Mouse (Mus musculus): Measurements from ENCODE around the gene Cfb. TPM values are rescaled to one million over a fixed set of nuclear protein-coding genes. Genes with fewer than 3 reads are reported as not detected.
A peak's percentile ranks its signal among the peaks of the same experiment; 100 is the strongest.
"Not testable (repeated sequence)": the region's sequence is repeated elsewhere in the genome, so short reads cannot be mapped to it uniquely, and the experiment has no call there.

Gene Cfb
- 1 to 10 TPM; 1.9 to 4.1 TPM for total RNA-seq (2021)
- long read RNA-seq, experiment 1, partial matches to known transcripts: 0 of 1 reads
- long read RNA-seq, experiment 1, other reads (novel, unspliced or antisense): 0 of 1 reads
- long read RNA-seq, experiment 2, transcript Cfb-202 (18 exons, 2,751 nt): major isoform, 7 of 7 reads
- long read RNA-seq, experiment 2, partial matches to known transcripts: 0 of 7 reads
- long read RNA-seq, experiment 2, other reads (novel, unspliced or antisense): 0 of 7 reads

DNA sequence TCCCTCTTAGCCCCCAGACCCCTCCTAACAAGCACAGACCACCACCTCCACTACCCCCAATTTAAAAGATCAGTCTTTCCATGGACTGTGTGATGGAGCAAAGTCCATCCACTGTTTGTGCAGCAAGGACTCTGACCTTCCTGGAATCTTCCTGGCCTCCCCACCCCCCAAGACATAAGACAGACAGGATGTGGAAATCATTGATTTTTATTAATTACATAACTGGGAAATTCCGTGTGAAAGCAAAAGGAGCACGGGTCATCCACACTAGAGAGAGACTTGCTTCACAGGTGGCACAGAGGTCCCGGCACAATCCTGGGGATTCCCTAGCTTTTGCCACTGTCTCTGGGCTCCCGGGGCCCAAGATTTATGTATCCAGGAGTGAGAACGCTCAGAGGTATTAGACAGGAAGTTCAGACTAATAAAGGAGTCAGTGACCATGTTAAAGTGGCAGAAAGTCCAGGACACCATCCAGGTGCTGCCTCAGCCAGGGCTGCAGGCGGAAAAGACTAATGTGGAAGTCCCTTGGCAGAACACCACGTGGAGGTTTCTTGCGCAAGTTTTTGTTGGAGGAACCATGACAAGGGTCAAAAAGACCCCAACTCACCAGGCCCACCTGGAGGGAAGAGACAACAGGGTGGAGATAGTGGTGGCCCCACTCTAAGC lies at the start of gene Cfb:
TSS of gene Cfb (minus strand) at position 103 of the 666 bp plus-strand sequence.
- no peak for DNase-seq

DNA sequence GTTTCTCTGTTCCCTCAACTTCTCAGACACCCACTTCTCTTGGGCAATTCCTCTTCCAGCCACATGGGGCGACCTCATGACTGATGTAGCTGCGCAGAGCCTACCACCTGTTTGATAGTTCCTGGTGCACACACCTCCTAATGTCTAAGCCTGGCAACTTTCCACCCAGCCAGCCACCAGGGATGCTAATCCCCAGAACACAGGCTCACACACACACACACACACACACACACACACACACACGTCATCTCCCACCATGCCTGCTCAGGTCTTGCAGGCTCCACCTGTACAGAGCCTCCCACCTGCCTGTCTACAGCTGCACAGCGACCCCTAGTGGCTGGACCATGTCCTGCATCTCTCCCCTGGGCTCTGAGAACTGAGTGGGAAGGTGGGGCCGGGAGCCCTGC lies 49.6 kb upstream of the Cfb start:
- peak; percentile 81 for DNase-seq

DNA sequence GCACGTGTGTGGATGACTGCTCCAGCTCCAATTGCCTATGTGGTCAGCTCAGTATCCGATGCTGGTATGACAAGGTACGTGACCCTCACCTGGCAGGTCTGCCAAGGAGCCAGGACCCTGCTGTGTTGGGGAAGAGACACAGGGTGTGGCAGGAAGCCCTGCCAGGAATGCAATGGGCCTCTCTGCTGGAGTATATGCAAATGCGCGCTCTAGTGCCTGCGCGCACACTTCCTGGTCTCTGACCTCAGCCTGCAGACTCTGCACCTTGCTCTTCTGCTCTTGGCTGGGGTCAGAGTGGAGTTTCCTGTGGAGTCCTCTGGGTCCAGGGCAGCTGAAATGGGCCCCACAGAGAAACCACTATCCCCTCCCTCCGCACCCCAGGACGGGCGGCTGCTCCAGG lies 48.7 kb upstream of the Cfb start:
- DNase-seq: no peak

DNA sequence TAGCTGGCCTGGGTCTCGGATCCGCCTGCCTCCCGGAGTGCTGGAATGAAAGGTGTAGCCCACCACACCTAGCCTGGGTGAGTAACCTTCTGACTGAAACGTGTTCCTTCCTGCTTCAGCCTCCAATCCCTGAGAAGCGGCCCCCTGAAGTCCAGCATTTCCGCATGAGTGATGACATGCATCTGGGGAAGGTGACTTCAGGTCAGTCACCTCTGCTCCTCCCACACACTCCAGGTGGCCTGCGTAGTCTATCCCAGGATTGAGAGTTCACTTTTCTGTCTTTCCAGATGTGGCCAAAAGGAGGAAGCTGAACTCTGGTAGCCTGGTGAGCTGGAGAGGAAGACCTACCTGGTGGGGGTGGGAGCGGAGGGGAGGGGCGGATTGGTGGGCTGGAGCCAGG lies 40.6 kb upstream of the Cfb start:
- DNase-seq: no peak

DNA sequence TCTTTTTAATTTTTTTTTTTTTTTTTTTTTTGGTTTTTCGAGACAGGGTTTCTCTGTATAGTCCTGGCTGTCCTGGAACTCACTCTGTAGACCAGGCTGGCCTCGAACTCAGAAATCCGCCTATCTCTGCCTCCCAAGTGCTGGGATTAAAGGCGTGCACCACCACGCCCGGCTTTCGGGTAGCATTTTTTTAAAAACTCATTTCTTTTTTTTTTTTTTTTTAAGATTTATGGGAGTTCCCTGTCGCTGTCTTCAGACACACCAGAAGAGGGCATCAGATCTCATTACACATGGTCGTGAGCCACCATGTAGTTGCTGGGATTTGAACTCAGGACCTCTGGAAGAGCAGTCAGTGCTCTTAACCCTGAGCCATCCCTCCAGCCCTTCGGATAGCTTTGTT lies 39.6 kb upstream of the Cfb start:
- not testable (repeated sequence) for DNase-seq

DNA sequence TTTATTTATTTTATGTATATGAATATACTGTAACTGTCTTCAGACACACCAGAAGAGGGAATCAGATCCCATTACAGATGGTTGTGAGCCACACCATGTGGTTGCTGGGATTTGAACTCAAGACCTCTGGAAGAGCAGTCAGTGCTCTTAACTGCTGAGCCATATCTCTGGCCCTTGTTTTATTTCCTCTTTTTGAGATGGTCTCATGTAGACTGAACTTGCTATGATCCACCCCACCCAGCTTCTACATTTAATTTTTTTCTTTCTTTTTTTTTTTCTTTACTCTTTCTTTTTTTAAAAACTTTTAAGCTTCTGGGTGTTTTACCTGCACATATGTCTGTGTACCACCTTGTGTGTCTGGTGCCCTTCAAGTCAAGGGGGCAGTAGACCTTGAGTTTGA lies 38.5 kb upstream of the Cfb start:
- DNase-seq: not testable (repeated sequence)

DNA sequence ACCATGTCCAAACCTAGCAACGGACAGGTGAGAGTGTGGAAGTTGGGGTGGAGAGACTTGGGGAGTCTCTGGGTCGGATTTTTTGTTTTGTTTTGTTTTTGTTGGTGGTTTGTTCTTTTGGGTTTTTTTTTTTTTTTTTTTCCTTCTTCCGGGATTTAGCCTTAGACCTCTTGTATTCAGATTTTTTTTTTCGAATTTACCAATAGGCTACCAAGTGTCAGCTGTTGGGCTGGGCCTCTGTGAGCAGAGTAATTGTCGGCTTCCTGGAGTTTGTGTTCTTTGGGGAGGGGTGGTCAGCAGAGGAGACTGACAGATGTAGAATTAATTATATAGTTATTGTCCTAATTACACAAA lies 37.5 kb upstream of the Cfb start:
- DNase-seq: no peak

DNA sequence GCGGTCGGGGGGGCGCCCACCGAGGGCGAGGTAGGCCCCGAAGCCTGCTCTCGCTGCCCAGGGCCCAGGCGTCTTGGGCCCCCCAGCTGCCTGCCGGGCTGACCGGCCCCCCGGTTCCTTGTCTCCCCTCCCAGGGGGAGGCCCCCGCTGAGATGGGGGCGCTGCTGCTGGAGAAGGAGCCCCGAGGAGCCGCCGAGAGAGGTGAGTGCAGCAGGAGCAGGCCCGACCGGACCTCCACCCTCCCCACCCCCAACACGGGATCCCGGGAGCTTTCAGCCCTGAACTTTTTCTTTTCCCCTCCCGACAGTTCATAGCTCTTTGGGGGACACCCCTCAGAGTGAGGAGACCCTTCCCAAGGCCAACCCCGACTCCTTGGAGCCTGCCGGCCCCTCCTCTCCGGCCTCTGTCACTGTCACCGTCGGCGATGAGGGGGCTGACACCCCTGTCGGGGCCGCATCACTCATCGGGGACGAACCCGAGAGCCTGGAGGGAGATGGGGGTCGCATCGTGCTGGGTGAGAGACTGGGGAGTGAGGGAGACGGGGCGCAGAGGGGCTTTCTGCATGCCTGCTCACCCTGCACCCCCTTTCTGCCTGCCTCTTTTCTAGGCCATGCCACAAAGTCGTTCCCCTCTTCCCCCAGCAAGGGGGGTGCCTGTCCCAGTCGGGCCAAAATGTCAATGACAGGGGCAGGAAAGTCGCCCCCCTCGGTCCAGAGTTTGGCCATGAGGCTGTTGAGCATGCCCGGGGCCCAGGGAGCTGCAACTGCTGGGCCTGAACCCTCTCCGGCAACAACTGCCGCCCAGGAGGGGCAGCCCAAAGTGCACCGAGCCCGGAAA lies 37.0 kb upstream of the Cfb start:
- peak; percentile 45 for DNase-seq

DNA sequence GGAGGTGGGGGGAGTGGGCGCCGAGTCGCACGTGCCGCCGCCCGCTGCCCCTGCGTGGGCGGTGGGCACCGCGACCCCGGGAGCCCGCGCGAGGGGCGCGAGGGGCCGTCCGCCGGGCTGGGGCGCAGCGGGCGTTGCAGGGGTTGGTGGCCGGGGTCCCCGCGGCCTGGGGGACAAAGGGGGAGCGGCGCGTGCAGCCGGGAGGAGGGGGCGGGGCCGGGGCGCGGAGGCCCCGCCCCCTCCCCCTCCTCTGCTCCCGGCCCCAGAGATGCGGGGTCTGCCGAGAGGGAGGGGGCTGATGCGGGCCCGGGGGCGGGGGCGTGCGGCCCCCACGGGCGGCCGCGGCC lies 36.4 kb upstream of the Cfb start:
- peak; percentile 38 for DNase-seq

DNA sequence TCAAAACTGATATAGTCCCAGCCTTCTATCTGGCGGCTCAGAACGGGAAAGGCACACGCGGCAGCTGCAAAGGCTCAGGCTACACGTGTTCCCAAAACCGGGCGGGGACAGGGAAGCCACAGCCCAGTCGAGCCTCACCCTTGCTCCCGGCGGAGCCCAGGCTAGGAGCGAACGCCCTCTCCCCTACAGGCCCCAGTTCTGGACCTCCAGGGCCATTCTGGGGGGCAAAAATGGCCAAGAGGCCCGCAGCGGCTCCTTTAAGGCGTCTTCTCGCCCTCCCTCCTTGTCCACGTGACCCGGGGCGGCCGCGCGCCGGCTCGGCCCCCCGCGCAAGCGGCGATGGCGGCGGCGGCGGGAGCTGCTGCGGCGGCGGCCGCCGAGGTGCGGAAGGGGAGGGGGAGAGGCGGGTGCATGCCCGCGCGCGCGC lies 35.9 kb upstream of the Cfb start, which contains the start of the genes C2 and Ehmt2:
TSS of gene C2 (minus strand) at position 106 of the 427 bp plus-strand sequence.
TSS of gene Ehmt2 (plus strand) at position 310 of the 427 bp plus-strand sequence.
- DNase-seq: peak; percentile 80

DNA sequence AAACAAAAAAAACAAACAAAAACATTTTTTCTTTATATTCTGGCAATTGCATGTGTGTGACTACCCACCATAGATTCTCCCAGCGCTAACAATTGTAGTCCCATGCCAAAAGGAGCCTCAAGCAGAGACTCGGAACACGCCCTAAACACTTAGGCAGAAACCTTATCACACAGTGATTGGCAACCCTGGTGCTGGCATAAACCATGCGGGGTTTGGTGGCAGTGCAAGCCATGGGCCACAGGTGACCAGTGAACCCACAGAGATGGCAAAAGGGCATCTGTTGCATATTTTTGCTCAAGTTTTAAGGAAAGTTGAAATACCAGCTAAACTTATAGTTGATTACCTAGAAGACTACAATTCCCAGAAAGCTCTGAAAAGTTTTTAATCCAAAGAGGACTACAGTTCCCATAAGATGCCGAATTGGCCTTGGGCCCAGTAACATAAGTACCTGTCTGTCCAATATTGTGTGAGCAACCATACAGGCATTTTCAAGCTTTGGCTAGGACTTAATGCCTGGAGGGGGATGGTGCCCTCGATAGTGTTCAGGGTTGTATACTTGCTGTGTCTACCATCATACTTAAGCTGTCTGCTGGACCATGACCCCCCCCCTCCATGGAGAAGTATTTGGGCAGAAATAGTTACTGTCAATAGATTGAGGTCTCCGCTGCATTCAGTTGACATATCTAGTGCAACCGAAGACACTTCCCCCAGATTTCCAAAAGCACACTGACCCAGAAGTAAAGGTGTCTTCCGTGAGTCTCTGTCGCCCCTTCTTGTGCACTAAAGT lies 35.2 kb upstream of the Cfb start:
- DNase-seq: no peak

DNA sequence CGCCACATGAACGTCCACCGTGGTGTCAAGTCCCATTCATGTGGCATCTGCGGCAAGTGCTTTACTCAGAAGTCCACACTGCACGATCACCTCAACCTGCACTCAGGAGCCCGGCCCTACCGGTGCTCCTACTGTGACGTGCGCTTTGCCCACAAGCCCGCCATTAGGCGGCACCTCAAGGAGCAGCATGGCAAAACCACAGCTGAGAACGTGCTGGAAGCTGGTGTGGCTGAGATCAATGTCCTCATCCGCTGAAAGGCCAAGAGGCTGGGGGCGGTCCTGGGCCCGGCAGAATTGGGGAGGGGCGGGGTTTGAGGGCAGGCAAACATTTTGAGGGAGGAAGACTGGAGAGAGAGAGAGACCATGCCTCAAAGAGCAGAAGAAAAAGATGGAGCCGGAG lies 34.0 kb upstream of the Cfb start:
- DNase-seq: no peak

DNA sequence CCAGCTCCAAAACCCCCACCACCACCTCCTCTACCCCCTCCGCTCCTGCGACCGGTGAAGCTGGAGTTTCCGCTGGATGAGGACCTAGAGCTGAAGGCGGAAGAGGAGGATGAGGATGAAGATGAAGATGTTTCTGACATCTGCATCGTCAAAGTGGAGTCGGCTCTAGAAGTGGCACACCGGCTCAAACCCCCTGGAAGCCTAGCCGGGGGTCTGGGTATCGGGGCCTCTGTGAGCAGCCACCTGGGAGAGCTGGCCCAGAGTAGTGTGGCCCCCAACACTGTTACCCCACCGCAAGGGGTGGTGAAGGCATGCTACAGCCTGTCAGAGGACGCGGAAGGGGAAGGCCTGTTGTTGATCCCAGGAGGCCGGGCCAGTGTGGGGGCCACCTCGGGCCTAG lies 33.4 kb upstream of the Cfb start:
- no peak for DNase-seq

DNA sequence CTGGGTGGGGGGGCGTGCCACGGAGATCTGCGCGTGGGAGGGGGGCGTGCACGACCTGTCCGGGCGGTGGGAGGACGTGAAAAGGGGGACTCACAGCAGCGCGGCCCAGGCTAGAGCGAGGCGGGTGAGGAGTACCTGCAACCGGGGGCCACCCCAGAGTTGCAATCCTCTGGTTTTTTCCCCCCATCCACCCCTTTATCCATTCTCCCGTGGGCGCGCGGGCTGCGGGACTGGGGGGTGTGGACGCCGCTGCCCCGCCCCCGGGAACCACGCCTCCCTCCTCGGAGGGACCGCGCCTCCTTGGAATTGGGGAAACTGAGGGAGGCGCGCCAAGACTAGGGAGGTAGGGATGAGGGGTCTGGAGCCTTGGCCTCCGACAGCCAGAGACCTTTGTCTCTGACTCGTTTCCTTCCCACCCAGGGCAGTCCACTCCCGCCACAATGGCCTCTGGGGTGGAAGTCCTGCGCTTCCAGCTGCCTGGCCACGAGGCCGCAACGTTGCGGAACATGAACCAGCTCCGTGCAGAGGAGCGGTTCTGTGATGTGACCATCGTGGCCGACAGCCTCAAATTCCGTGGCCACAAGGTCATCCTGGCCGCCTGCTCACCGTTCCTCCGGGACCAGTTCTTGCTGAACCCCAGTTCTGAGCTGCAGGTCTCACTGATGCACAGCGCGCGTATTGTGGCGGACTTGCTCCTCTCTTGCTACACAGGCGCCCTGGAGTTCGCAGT lies 32.6 kb upstream of the Cfb start:
- DNase-seq: peak; percentile 70

DNA sequence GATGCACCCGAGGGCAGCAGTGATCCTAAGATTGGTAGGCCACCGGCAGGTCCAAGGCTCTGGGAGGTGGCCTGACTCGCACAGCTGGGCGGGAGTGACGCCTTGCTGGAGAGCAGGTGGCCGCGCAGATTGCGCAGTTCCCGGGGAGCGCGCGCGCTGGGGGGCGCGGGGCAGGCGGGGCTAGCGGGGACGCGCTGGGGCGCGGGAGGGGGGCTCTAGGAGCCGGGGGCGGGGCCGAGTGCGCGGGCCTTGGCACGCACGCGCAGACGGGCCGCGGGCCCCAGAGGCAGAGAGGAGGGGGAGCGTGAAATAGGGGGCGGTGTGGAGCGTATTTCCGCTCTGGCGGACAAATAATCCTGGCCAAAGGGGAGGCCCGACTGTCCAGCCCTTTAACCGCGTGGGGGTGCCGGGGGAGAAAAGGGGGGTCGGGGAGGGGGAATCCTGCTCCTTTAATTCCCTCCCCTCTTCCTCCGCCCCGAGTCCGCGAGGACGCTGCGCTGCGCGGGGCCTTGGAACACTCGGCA lies 31.8 kb upstream of the Cfb start:
- DNase-seq: peak; percentile 96

DNA sequence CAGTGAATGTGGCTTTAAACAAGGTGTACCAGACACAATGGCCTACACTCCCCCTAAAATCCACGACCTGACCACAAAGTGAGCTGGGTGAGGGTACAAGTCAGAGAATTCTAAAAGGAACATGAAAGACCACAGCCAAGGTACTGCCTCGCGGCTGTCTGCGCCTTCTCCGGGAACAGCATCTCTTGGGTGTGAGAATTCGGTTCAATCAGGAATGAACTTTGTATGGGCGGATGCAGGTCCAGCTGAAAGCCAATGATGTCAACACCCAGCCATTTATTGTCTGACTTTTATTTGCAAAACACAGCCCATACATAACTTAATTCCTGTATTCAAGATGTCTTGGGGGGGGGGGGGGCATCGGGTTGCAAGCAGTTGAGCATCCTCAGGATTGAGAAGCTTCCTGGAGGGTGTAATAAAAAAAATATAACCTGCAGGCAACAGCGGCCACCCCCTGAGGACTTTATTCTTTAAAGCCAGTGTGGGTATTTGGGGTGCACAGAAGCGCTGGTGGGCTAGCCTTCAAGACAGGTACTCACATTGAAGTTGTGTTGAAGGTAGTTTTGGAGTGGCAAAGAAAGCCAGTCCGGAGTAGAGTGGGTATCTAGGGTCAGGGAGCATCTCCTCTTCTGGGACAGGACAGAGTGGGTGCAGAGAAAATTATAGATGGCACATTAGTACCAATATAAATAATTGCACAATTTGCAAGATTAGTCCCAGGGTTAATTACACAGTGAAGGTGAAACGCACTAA lies 30.9 kb upstream of the Cfb start:
- no peak for DNase-seq

DNA sequence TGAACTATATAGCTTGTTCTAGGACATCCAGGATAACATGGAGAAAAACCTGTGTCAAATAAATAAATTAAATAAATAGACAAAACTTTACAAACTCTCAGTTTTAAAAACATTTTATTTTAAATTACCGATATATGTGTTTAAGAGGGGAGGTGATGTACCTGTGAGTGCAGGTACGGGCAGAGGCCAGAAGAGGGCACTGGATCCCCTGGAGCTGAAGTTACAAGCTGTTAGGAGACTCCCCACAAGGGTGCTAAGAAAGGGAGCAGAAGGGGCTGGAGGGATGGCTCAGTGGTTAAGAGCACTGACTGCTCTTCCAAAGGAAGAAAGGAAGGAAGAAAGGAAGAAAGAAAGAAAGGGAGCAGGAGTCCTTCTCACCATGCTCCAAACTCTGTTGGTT lies 29.1 kb upstream of the Cfb start:
- DNase-seq: no peak

DNA sequence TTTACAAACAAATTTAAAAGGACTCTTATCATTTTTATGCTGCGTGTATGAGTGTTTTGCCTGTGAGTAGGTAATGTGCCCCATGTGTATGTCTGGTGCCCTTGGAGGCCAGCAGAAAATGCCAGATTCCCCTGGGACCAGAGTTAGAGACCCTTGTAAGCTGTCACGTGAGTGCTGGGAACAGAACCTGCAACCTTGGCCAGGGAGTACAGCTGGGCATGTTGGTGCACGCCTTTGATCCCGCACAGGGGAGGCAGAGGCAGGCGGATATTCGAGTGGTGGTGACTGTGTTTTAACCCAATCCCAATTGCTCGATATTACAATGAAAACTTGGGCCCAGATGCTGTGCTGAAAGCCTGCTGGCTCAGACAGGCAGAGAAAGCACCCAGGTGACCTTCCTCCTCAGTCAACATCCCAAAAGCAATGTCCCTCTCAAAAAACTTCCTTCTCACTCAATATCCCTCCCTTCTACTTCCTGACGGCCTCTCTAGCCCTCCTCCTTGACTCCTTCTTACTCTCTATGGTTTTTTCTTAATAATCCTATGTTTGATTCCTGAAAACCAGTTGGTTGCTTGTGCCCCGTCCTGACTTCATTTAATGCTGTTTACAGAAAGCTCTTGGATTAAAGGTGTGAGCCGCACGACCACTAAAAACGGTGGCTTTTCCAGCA lies 27.9 kb upstream of the Cfb start:
- no peak for DNase-seq

DNA sequence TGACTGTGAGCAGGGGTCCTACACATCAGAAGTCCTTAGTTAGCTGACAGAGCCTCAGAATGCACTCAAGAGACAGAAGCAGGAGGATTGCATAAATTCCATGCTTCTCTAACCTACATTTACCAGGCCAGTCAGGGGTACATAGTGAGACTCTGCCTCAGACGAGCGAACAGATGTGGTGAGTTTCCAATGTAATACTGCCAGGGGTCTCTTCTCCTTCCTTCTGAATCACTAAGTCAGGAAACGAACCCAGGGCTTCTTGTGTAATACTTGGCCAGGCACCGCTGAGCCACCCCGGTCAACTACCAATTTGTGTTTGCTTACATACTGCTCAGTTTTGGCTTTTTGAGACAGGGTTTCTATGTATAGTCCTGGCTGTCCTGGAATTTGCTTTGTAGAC lies 25.6 kb upstream of the Cfb start:
- DNase-seq: no peak

DNA sequence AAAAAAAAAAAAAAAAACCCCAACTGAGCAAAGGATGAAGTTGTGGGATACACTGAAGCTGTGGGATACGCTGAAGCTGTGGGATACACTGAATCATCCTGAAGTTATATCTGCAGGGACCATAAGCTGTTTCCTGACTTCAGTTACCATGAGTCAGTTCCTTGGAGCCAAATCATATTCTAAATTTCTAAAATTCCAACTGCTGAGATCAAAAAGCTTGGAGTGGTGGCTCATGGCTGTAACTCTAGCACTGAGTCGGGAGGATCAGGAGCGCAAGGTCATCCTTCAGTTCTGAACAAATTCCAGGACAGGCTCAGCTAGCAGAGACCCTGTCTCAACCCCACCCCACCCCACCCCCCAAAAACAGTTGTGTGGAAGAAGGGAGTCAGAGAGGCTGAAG lies 23.3 kb upstream of the Cfb start:
- no peak for DNase-seq
